Mouse (Mus musculus) spleen, embryonic (tissue): ENCODE results near the gene Atp8b5.

Experiments used
- CTCF ChIA-PET: fragments of 350-600 bp; sonication (Branson Sonifier 250); formaldehyde crosslinking; loops from one replicate; lab custom pipeline; 2022; lab: Charles Lee

Gene Atp8b5

GRCm38 (mm10) chr4:43322336-43322735 lies 55.4 kb downstream of the Atp8b5 start:
- CTCF ChIA-PET, result no interaction called here

GRCm38 (mm10) chr4:43327118-43327517 lies 60.2 kb downstream of the Atp8b5 start:
- CTCF ChIA-PET, result no interaction called here

GRCm38 (mm10) chr4:43334771-43335170 lies 67.8 kb downstream of the Atp8b5 start:
- CTCF ChIA-PET, result no interaction called here

- CTCF ChIA-PET, result no interaction called here
Measured at GRCm38 (mm10) chr4:43336176-43336575, 69.2 kb downstream of the Atp8b5 start.

GRCm38 (mm10) chr4:43340096-43340804 lies 73.3 kb downstream of the Atp8b5 start:
- CTCF ChIA-PET, result no interaction called here

- CTCF ChIA-PET, result no interaction called here
Measured at GRCm38 (mm10) chr4:43341276-43341891, 74.4 kb downstream of the Atp8b5 start.

GRCm38 (mm10) chr4:43342443-43342842 lies 75.5 kb downstream of the Atp8b5 start:
- CTCF ChIA-PET, result no interaction called here

- CTCF ChIA-PET, result no interaction called here
Measured at GRCm38 (mm10) chr4:43344932-43345331, 78.0 kb downstream of the Atp8b5 start.

- CTCF ChIA-PET, result no interaction called here
Measured at GRCm38 (mm10) chr4:43349206-43349605, 82.2 kb downstream of the Atp8b5 start.

GRCm38 (mm10) chr4:43350038-43350560 lies 83.1 kb downstream of the Atp8b5 start:
- CTCF ChIA-PET, result no interaction called here

- CTCF ChIA-PET, result no interaction called here
Measured at GRCm38 (mm10) chr4:43353662-43354061, 86.7 kb downstream of the Atp8b5 start.

GRCm38 (mm10) chr4:43364914-43365560 lies 98.1 kb downstream of the Atp8b5 start:
- CTCF ChIA-PET, result no interaction called here

- CTCF ChIA-PET, result no interaction called here
Measured at GRCm38 (mm10) chr4:43367295-43367694, 100.3 kb downstream of the Atp8b5 start.

GRCm38 (mm10) chr4:43367787-43368186 lies 100.8 kb downstream of the Atp8b5 start:
- CTCF ChIA-PET, result no interaction called here

- CTCF ChIA-PET, result no interaction called here
Measured at GRCm38 (mm10) chr4:43371406-43371805, 104.4 kb downstream of the Atp8b5 start.

- CTCF ChIA-PET, result no interaction called here
Measured at GRCm38 (mm10) chr4:43372155-43372554, 105.2 kb downstream of the Atp8b5 start.

GRCm38 (mm10) chr4:43374266-43374665 lies 107.3 kb downstream of the Atp8b5 start:
- CTCF ChIA-PET, result no interaction called here

GRCm38 (mm10) chr4:43379601-43380000 lies 112.6 kb downstream of the Atp8b5 start:
- CTCF ChIA-PET, result no interaction called here

GRCm38 (mm10) chr4:43380951-43381350 lies 114.0 kb downstream of the Atp8b5 start:
- CTCF ChIA-PET, result no interaction called here

- CTCF ChIA-PET, result no interaction called here
Measured at GRCm38 (mm10) chr4:43381408-43382154, 114.6 kb downstream of the Atp8b5 start, which contains the start of gene Rusc2. Gene Rusc2 (plus strand): TSS chr4:43381979.

GRCm38 (mm10) chr4:43382155-43383020 lies 115.4 kb downstream of the Atp8b5 start:
- CTCF ChIA-PET, result no interaction called here
